Mouse (Mus musculus): ENCODE results near the gene Wdr48. TPM values are rescaled to one million over a fixed set of nuclear protein-coding genes. Genes with fewer than 3 reads are reported as not detected.

Gene Wdr48
- polyA plus RNA-seq, 1 experiment = 42.4 TPM

DNA sequence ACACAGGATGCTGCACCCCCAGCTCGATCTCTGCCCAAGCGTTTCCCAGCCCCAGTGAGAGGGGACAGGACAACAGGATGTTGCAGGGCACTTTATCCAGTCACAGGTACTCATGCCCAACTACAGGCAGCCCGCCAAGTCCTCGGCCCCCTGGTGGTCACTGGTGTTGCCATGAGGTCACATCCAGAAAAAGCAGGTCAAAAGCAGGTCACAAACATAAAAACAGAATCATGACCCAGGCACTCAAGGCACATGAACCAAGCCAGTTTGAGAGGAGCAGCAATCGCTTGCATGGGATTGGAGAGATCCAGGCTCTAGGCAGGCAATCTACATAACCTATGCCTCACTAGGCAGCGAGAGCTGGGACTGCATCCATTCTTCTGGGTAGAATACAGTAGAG, 75.5 kb downstream of the Wdr48 start:
- DNase-seq (ENCODE audit: low read depth) = peak; percentile 56

- peak; percentile 71 for DNase-seq (ENCODE audit: low read depth)
Observed at GRCm38 (mm10) chr9:119970763-119971656, 76.3 kb downstream of the Wdr48 start.

DNA sequence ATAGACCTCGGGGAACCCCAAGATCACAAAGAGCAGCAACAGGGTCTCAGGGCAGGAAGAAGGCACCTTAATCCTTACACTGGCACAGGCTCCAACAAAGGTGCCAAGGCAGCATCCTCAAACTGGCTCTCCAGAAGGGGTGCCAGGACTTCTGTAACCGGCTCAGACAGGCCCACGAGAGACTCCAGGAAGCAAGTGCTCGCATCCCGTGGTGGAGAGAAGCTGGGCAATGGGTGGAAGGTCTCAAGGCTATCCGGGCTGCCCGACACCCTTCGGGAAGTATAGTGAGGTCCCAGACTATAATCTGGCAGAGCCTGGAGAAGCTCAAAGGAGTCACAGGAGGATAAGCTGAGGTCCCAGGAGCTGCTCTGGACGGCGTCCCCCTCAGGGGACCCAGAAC, 77.5 kb downstream of the Wdr48 start:
- no peak for DNase-seq (ENCODE audit: low read depth)

GRCm38 (mm10) chr9:119972582-119972981, 77.9 kb downstream of the Wdr48 start:
- DNase-seq (ENCODE audit: low read depth) = no peak

DNA sequence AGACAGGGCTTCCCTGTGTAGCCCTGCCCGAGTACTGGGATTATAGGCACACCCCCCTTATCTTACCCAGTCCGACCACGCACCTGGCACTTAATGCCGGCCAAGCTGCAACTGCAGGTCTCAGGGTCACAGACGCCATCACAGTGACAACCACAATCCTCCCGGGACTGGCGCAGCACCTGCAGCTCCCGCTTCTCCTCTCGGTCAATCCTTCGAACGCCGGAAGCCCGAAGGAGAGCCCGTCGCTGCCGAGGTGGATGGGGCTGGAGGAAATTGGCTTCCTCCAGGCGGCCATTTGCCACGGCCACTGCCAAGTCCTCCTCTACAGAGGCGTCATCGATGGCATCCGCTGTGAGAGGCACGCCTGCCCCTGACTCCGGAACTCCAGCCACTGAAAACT, 78.6 kb downstream of the Wdr48 start:
- DNase-seq (ENCODE audit: low read depth) = no peak

GRCm38 (mm10) chr9:119973869-119974520, 79.3 kb downstream of the Wdr48 start:
- no peak for DNase-seq (ENCODE audit: low read depth)

GRCm38 (mm10) chr9:119974609-119975008, 79.9 kb downstream of the Wdr48 start:
- no peak for DNase-seq (ENCODE audit: low read depth)

- DNase-seq (ENCODE audit: low read depth) = no peak
Observed at GRCm38 (mm10) chr9:119975286-119975685, 80.6 kb downstream of the Wdr48 start.

Other genes starting within 250 kb of the Wdr48 start
- gene Scn10a, start 175.6 kb upstream of the Wdr48 start, polyA plus RNA-seq (2012; rRNA removed) = 0.01 and 0.03 TPM in 2 replicates
- gene Scn11a, start 69.4 kb upstream of the Wdr48 start, polyA plus RNA-seq (2012; rRNA removed) = not detected in 2 replicates
- 45.4 and 47.2 TPM in 2 replicates for gene Gorasp1, start 42.7 kb downstream of the Wdr48 start, polyA plus RNA-seq (2012; rRNA removed)
- 2.0 and 3.8 TPM in 2 replicates for gene Ttc21a, start 42.7 kb downstream of the Wdr48 start, polyA plus RNA-seq (2012; rRNA removed)
- 22.6 and 28.6 TPM in 2 replicates for gene Csrnp1, start 89.8 kb downstream of the Wdr48 start, polyA plus RNA-seq (2012; rRNA removed)
- gene Xirp1, start 128.7 kb downstream of the Wdr48 start, polyA plus RNA-seq (2012; rRNA removed) = 0.14 and 0.26 TPM in 2 replicates
- gene Cx3cr1, start 175.0 kb downstream of the Wdr48 start, polyA plus RNA-seq (2012; rRNA removed) = 9.1 and 11.8 TPM in 2 replicates
- 0.14 TPM in 1 of 2 replicates, not detected in the other for gene Ccr8, start 197.2 kb downstream of the Wdr48 start, polyA plus RNA-seq (2012; rRNA removed)
- gene Slc25a38, start 215.5 kb downstream of the Wdr48 start, polyA plus RNA-seq (2012; rRNA removed) = 33.5 and 38.7 TPM in 2 replicates
- 1,380 and 2,360 TPM in 2 replicates for gene Rpsa, start 232.8 kb downstream of the Wdr48 start, polyA plus RNA-seq (2012; rRNA removed)